ENCODE assay signal across 14 mouse cellular contexts in genomic region chr9:63196114-63196682, GRCm38 (mm10). TPM values are rescaled to one million over a fixed set of nuclear protein-coding genes. Genes with fewer than 3 reads are reported as not detected.
DNase-seq lines count a peak whose midpoint lies in the region; TF ChIP-seq lines count a peak whose summit lies in the region.
"Had no signal": no experiment of that assay in that cellular context is flagged by ENCODE, and none has a peak within 500 bp of the region (broad histone marks: within the 10 kb centered on the region; RNA-seq: fewer than 3 reads in every experiment).

No protein-coding gene starts in this region.

- intact Hi-C loops in heart, adult 2 months (cut with DNase I): no loop called here
- intact Hi-C loops in heart, postnatal 36 days (cut with DNase I): no loop called here

- H3K79me2 ChIP-seq in heart, adult 2 months (replicated peaks; ENCODE audit: control insufficient read depth, insufficient read depth, low read length): no peaks in the 10 kb centered on the region

- peak; percentile 23 for TF ChIP-seq CTCF in heart, adult 2 months (IDR thresholded peaks at IDR 0.05)

- TF ChIP-seq EP300 in heart, adult 2 months (IDR thresholded peaks at IDR 0.05; ENCODE audit: insufficient read depth, low read depth, low read length): no peak

- no peaks in the 10 kb centered on the region for H3K9me3 ChIP-seq in heart, embryonic 10.5 days
- no peaks in the 10 kb centered on the region for H3K9me3 ChIP-seq in limb, embryonic 10.5 days (replicated peaks)

- H3K27me3 ChIP-seq in heart, adult 2 months (ENCODE audit: control insufficient read depth, insufficient read depth, low read length): no peaks in the 10 kb centered on the region
- no peaks in the 10 kb centered on the region for H3K27me3 ChIP-seq in heart, embryonic 10.5 days (ENCODE audit: insufficient read depth, poor library complexity, severe bottlenecking)
- H3K27me3 ChIP-seq in limb, embryonic 10.5 days (ENCODE audit: low read depth, poor library complexity, severe bottlenecking): no peaks in the 10 kb centered on the region
- H3K27me3 ChIP-seq: CH12.LX had no signal

- H3K27ac ChIP-seq in heart, adult 2 months: no peak overlapping the region
- H3K27ac ChIP-seq in heart, embryonic 10.5 days: peak overlapping the region; percentile 70
- peak overlapping the region; percentile 76 for H3K27ac ChIP-seq in limb, embryonic 10.5 days
- H3K27ac ChIP-seq: layer of hippocampus, adult 2 months; macrophage had no signal

- TF ChIP-seq POLR2A in heart, adult 2 months (IDR thresholded peaks at IDR 0.05; ENCODE audit: insufficient read depth, low read depth, low read length): no peak

- DNase-seq in heart, adult 2 months: peak in 1 of 2 experiments; percentile 22
- DNase-seq in heart, postnatal 36 days: no peak
- DNase-seq in adipocyte (ENCODE audit: low spot score): peak; percentile 40
- DNase-seq in heart, embryonic 10.5 days (ENCODE audit: low spot score): no peak
- no peak for DNase-seq in limb, embryonic 10.5 days (ENCODE audit: low spot score)
- DNase-seq in lung, adult 18-20 months: no peak
- no peak for DNase-seq in right cerebral cortex, postnatal 10 days (ENCODE audit: low spot score in 2 of 2)
- DNase-seq: liver; thymus, postnatal 4 days had no signal

- H3K36me3 ChIP-seq in heart, adult 2 months (ENCODE audit: control insufficient read depth, insufficient read depth, low read length): no peaks in the 10 kb centered on the region
- peaks cover 7% of the 10 kb centered on the region; the same call in 1 of the 2 replicates for H3K36me3 ChIP-seq in heart, embryonic 10.5 days
- H3K36me3 ChIP-seq in limb, embryonic 10.5 days: peaks cover 4% of the 10 kb centered on the region

- WGBS in heart, adult 2 months: 74% methylated on average over 8 of the region's 8 CpGs
- 59% methylated on average over 8 of the region's 8 CpGs for WGBS in heart, embryonic 10.5 days
- 15% methylated on average over 8 of the region's 8 CpGs for WGBS in limb, embryonic 10.5 days

- peaks cover 3% of the 10 kb centered on the region; the same call in 1 of the 2 replicates for H3K4me1 ChIP-seq in heart, adult 2 months (ENCODE audit: control insufficient read depth, insufficient read depth, low read length)
- H3K4me1 ChIP-seq in heart, embryonic 10.5 days: peaks cover 56% of the 10 kb centered on the region
- H3K4me1 ChIP-seq in limb, embryonic 10.5 days: peaks cover 62% of the 10 kb centered on the region

- H3K9ac ChIP-seq in heart, adult 2 months (ENCODE audit: low read depth, low read length): no peak overlapping the region

- H3K4me3 ChIP-seq in heart, adult 2 months: no peak overlapping the region
- H3K4me3 ChIP-seq in heart, embryonic 10.5 days: no peak overlapping the region
- H3K4me3 ChIP-seq in limb, embryonic 10.5 days: no peak overlapping the region
- H3K4me3 ChIP-seq: layer of hippocampus, adult 2 months had no signal

RNA-seq across cellular contexts. Expression of gene Skor1, which starts 47.4 kb away (rescaled TPM):
- under 1 TPM; 0.07 to 0.10 TPM for total RNA-seq in heart, adult 2 months (2021)
- polyA plus RNA-seq in heart, adult 2 months (2012; rRNA removed): 0.04 TPM in 1 of 2 replicates, not detected in the other
- under 1 TPM; 0.08 TPM for total RNA-seq in heart, postnatal 36 days (2021)
- 0.06 TPM in 1 of 2 replicates, not detected in the other for polyA plus RNA-seq in heart, embryonic 10.5 days (2016; fragmentation: Nextera tagmentation; extraction: Ambion mirVana)
- 0.10 and 0.14 TPM in 2 replicates for polyA plus RNA-seq in limb, embryonic 10.5 days (2016; fragmentation: Nextera tagmentation; extraction: Ambion mirVana)
- total RNA-seq: CH12.LX; monocyte, adult 5-6 weeks had no signal
- polyA plus RNA-seq: stomach, embryonic 14.5 days had no signal
